Comparison of ENCODE assay signal across 8 mouse cellular contexts in the genomic region with DNA sequence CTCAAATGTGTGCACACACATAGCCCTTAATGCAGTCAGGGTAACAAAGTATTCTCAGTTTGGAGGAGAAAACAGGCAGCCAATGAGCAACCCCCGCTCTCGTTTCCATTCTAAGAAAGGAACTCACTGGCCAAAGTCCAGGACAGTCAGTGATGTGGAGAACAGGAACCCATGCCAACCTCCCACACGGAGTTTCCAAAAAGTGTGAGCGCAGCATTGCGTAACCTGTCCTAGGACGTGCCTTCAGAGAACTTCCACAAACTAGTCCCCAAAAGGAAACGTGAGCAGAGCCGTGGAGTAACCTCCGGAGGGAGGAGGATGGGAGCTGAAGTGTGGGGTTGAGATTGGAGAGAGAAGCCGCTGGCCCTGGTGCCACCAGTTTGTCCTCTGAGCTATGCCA. TPM values are rescaled to one million over a fixed set of nuclear protein-coding genes. Genes with fewer than 3 reads are reported as not detected.
DNase-seq lines count a peak whose midpoint lies in the region.

No protein-coding gene starts in this region.

- DNase-seq in urinary bladder, postnatal 14 days (ENCODE audit: low spot score), result peak; percentile 83
- DNase-seq in urinary bladder, postnatal 10 days (ENCODE audit: low spot score), result no peak
- DNase-seq in heart, adult 8-10 months (ENCODE audit: low spot score), result peak; percentile 90
- DNase-seq in kidney, postnatal 36 days, result peak; percentile 91 to 97
- DNase-seq in lung, postnatal 36 days, result peak; percentile 95
- DNase-seq in cerebellum, postnatal 14 days, result no peak
- DNase-seq in cerebellum, adult 8-10 months, result no peak
- DNase-seq in T-cell, adult 2 months (ENCODE audit: low spot score), result no peak

RNA-seq across cellular contexts. Expression of gene Sys1, which starts 1.9 kb away (rescaled TPM):
- 10 to 100 TPM; 25.2 to 28.5 (median 25.8) TPM for total RNA-seq in heart, adult 8-10 months (2022)

RNA-seq across cellular contexts. Expression of gene Gm20458, which starts 5.9 kb away (rescaled TPM):
- total RNA-seq in heart, adult 8-10 months (2022), result 1 to 10 TPM; 3.6 to 6.7 (median 5.5) TPM

RNA-seq across cellular contexts. Expression of gene Sdc4, which starts 11.2 kb away (rescaled TPM):
- total RNA-seq in heart, adult 8-10 months (2022), result 10 to 100 TPM; 14.9 to 23.0 (median 20.7) TPM

RNA-seq across cellular contexts. Expression of gene Trp53tg5, which starts 18.7 kb away (rescaled TPM):
- not detected for total RNA-seq in heart, adult 8-10 months (2022)

RNA-seq across cellular contexts. Expression of gene Dbndd2, which starts 31.1 kb away (rescaled TPM):
- total RNA-seq in heart, adult 8-10 months (2022), result 10 to 100 TPM; 11.3 to 15.0 (median 12.6) TPM

Comparison
In these comparisons a context has a peak if more than half of its experiments do, and no peak if none do; other contexts are left out.
1. DNase-seq: peak in urinary bladder, postnatal 14 days (single experiment), heart, adult 8-10 months (single experiment), kidney, postnatal 36 days (2 of 2) and lung, postnatal 36 days (single experiment); none in urinary bladder, postnatal 10 days (single experiment), cerebellum, postnatal 14 days (0 of 2), cerebellum, adult 8-10 months (single experiment) and T-cell, adult 2 months (single experiment).